Mouse (Mus musculus) bone marrow macrophage, adult 2 months (primary cell): ENCODE measurements around the gene 6030468B19Rik.

Experiments used
- CTCF ChIP-seq: IDR thresholded peaks from 2 replicates; pipeline ENCODE4 v1.5.1; 2012; ENCODE audit warnings: low read depth, mild to moderate bottlenecking, low read length, moderate library complexity
- POLR2A ChIP-seq: IDR thresholded peaks from 2 replicates; pipeline ENCODE4 v1.6.1; 2012; ENCODE audit warnings: mild to moderate bottlenecking, low read depth, low read length, borderline replicate concordance

- TF ChIP-seq CTCF (no peak), POLR2A (no peak)
These were observed 35.2 kb upstream of the 6030468B19Rik start for GRCm38 (mm10) chr11:117762246-117762645.
